Mouse (Mus musculus) megakaryocyte, embryonic 14.5 days (primary cell): ENCODE results near the gene Cdh5. TPM values are rescaled to one million over a fixed set of nuclear protein-coding genes. Genes with fewer than 3 reads are reported as not detected.
A peak's percentile ranks its signal among the peaks of the same experiment; 100 is the strongest.
"Not testable (repeated sequence)": the region's sequence is repeated elsewhere in the genome, so short reads cannot be mapped to it uniquely, and the experiment has no call there.

Experiments used
- H3K27me3 ChIP-seq: replicated peaks from 2 replicates; pipeline ENCODE3; 2012; ENCODE audit warnings: inconsistent platforms
- H3K36me3 ChIP-seq: replicated peaks from 2 replicates; pipeline ENCODE3; 2012; ENCODE audit warnings: low read length, inconsistent platforms, mixed read lengths
- H3K4me1 ChIP-seq: 2 replicates; pipeline ENCODE4 v1.6.1; 2012; ENCODE audit warnings: inconsistent platforms
- H3K4me3 ChIP-seq: replicated peaks from 2 replicates; pipeline ENCODE3; 2012; ENCODE audit warnings: moderate library complexity, mild to moderate bottlenecking, inconsistent platforms
- H3K9me3 ChIP-seq: 2 replicates; pipeline ENCODE4 v1.6.1; 2012; ENCODE audit warnings: inconsistent platforms
- FLI1 ChIP-seq: IDR thresholded peaks from 2 replicates; pipeline ENCODE4 v1.6.1; 2012; ENCODE audit warnings: low read length, inconsistent platforms, mixed read lengths
- GATA1 ChIP-seq: IDR thresholded peaks from 3 replicates; pipeline ENCODE4 v1.6.1; 2012; ENCODE audit warnings: mixed read lengths, low read length, inconsistent platforms, borderline replicate concordance
- polyA plus RNA-seq: library from polyadenylated mRNA; stranded (reverse); fragments of >175 nt; gene quantifications from 2 replicates; pipeline ENCODE4 v1.2.3, GENCODE M21; 2012; ENCODE audit warnings: low replicate concordance; ENCODE audit not compliant: insufficient read depth

Cdh5 gene
- polyA plus RNA-seq, 1 experiment, result 0.41 TPM

GRCm38 (mm10) chr8:104070949-104071348 lies 30.5 kb upstream of the Cdh5 start:
- Histone ChIP-seq H3K9me3 (no peaks in the 10 kb centered on the region), H3K4me3 (no peak overlapping the region), H3K36me3 (no peaks in the 10 kb centered on the region), H3K27me3 (peaks cover 5% of the 10 kb centered on the region), H3K4me1 (peaks cover 4% of the 10 kb centered on the region)
- TF ChIP-seq FLI1, result no peak
- TF ChIP-seq GATA1, result no peak

DNA sequence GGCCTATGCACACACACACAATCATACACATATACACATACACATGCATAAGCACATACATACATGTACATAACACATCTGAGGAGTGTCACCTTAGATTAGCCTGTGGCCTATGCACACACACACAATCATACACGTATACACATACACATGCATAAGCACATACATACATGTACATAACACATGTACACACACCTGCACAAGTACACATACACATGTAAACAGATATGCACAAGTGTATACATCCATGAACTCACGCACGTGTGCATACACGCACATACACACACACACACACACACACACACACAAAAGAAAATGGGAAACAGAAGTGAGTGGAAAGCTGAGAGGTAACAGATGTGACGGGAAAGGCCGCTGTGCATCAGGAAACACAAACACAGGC lies 26.3 kb upstream of the Cdh5 start:
- peaks cover 2% of the 10 kb centered on the region for H3K27me3 ChIP-seq
- H3K4me3 ChIP-seq, result no peak overlapping the region
- no peaks in the 10 kb centered on the region for H3K9me3 ChIP-seq
- no peaks in the 10 kb centered on the region for H3K36me3 ChIP-seq
- peaks cover 4% of the 10 kb centered on the region; the same call in 1 of the 2 replicates for H3K4me1 ChIP-seq
- TF ChIP-seq FLI1, result no peak
- TF ChIP-seq GATA1, result no peak

- Histone ChIP-seq H3K9me3 (no peaks in the 10 kb centered on the region), H3K4me3 (peak overlapping the region; percentile 67), H3K27me3 (peaks cover 2% of the 10 kb centered on the region), H3K36me3 (no peaks in the 10 kb centered on the region), H3K4me1 (peaks cover 4% of the 10 kb centered on the region; the same call in 1 of the 2 replicates)
- TF ChIP-seq FLI1 (no peak), GATA1 (no peak)
Measured at GRCm38 (mm10) chr8:104076541-104077412, 24.6 kb upstream of the Cdh5 start.

DNA sequence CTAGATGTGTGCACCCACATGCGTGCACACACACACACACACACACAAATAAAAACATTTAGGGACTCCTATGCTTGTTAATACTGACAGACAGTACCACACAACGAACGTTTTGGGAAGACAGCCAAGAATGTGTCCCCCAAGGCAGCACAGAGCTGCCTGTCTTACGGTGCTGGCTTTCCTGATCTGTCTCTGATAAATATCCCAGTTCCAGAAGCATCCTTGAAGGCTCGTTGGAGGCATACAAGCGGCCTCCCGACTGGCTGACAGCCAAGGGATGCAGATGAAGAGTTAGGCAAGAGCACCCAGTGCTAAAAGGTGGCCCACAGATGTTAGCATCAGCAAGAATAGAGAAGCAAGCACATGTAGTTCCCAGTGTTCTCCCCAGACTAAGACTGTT lies 23.3 kb upstream of the Cdh5 start:
- H3K27me3 ChIP-seq, result peaks cover 2% of the 10 kb centered on the region
- no peak for TF ChIP-seq GATA1
- no peak for TF ChIP-seq FLI1

GRCm38 (mm10) chr8:104085281-104085680 lies 16.1 kb upstream of the Cdh5 start:
- 0 out of 2 replicates have a peak, but pooled peaks cover 8% of the 10 kb centered on the region for H3K4me1 ChIP-seq

More for the DNA sequence above, 23.3 kb upstream of the Cdh5 start:
- Histone ChIP-seq H3K9me3 (no peaks in the 10 kb centered on the region), H3K36me3 (no peaks in the 10 kb centered on the region), H3K4me3 (no peak overlapping the region), H3K4me1 (peaks cover 4% of the 10 kb centered on the region; the same call in 1 of the 2 replicates)

DNA sequence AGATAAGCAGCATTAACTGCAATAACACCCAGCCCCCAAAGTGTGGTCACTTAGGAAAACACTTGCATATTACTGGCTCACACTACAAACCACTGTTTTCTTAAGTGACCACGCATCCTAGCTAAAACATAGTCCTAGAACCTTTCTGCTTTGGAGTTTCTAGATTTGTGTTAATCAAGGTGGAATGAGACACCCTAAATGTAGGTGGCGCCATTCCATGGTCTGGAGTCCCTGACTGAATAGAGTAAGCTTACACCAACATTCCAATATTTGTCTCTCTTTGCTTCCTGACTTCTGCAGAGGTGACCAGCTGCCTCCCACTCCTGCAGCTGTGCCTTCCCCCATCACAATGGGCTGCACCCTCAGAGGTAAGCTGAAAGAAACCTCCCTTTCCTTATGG lies 14.8 kb upstream of the Cdh5 start:
- TF ChIP-seq FLI1 (no peak), GATA1 (no peak)
- Histone ChIP-seq H3K36me3 (no peaks in the 10 kb centered on the region), H3K4me3 (no peak overlapping the region), H3K27me3 (no peaks in the 10 kb centered on the region), H3K9me3 (no peaks in the 10 kb centered on the region), H3K4me1 (peaks cover 13% of the 10 kb centered on the region)

More at GRCm38 (mm10) chr8:104085281-104085680, 16.1 kb upstream of the Cdh5 start:
- TF ChIP-seq FLI1 (no peak), GATA1 (no peak)
- no peaks in the 10 kb centered on the region for H3K27me3 ChIP-seq
- no peaks in the 10 kb centered on the region for H3K9me3 ChIP-seq
- H3K4me3 ChIP-seq, result no peak overlapping the region
- H3K36me3 ChIP-seq, result no peaks in the 10 kb centered on the region

DNA sequence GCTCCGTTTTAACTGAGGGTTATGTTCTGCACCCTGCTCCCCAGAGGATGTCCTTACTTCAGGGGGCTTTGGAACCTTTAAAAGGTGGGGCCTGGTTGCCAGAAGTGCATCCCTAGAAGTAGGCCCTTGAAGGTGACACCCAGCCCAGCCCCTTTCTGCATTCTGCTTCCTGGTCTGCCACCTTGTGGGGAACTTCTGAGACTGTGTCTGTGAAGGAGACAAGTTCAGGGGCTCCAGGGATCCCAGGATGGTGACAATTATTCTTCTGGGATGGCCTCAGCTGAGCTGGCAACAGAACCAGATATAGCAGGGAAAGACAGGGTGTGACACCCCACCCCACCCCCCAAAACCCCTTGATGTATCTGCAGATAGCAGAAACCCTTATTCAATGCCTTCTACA lies 14.3 kb upstream of the Cdh5 start:
- no peak overlapping the region for H3K4me3 ChIP-seq
- peaks cover 18% of the 10 kb centered on the region for H3K4me1 ChIP-seq
- H3K36me3 ChIP-seq, result no peaks in the 10 kb centered on the region
- H3K27me3 ChIP-seq, result no peaks in the 10 kb centered on the region
- TF ChIP-seq FLI1 (no peak), GATA1 (no peak)
- H3K9me3 ChIP-seq, result no peaks in the 10 kb centered on the region

- not testable (repeated sequence) for H3K27me3 ChIP-seq, H3K4me3 ChIP-seq, H3K36me3 ChIP-seq, H3K9me3 ChIP-seq
- H3K4me1 ChIP-seq, result peaks cover 23% of the 10 kb centered on the region
Measured at GRCm38 (mm10) chr8:104087878-104088277, 13.5 kb upstream of the Cdh5 start.

- Histone ChIP-seq H3K27me3 (no peaks in the 10 kb centered on the region), H3K4me1 (peaks cover 23% of the 10 kb centered on the region), H3K36me3 (no peaks in the 10 kb centered on the region), H3K9me3 (no peaks in the 10 kb centered on the region), H3K4me3 (no peak overlapping the region)
- TF ChIP-seq FLI1, result no peak
Measured at GRCm38 (mm10) chr8:104088881-104089280, 12.5 kb upstream of the Cdh5 start.

GRCm38 (mm10) chr8:104090993-104091900 lies 10.2 kb upstream of the Cdh5 start:
- H3K27me3 ChIP-seq, H3K36me3 ChIP-seq, H3K9me3 ChIP-seq: not testable (repeated sequence)
- Histone ChIP-seq H3K4me1 (peaks cover 29% of the 10 kb centered on the region), H3K4me3 (peak overlapping the region; percentile 86)
